Mouse (Mus musculus): ENCODE measurements around the gene Aldoc.

The Aldoc gene

DNA sequence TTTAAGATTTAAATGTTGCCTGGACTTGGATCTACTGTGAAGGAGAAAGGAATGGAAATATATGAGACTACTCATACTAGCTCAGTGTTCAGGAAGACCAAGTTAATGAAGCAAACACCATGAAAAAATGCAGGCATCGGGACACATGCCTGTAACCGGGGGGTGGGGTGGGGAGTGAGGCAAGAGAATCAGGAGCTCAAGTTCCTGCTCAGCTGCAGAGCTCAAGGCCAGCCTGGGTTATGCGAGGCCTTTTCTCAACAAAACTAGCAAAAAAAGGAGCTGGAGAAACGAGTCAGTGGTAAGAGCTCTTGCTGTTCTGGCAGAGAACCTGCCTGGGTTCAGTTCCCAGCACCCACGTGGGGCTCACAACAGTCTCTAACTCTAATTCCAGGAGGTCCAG lies 11.2 kb downstream of the Aldoc start:
- no peak for DNase-seq

DNA sequence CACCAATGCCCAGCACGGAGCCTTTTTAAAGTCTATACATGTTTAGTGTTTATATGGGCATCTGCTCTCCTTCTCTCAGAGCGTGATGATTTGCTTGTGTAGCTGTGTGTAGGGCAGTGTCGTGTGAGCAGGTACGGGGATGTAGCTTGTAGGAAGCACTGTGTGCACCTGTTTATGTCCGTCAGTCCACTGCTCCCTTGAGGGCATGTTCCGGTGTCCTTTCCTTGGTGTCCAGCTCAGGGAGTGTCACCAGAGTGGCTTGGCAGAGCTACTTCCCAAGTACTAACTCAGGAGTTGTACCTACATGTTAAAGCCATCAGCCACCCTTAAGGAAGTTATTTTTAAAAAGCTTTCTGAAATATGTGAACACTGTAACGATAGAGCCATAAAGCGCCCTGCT lies 14.3 kb downstream of the Aldoc start:
- no peak for DNase-seq

DNA sequence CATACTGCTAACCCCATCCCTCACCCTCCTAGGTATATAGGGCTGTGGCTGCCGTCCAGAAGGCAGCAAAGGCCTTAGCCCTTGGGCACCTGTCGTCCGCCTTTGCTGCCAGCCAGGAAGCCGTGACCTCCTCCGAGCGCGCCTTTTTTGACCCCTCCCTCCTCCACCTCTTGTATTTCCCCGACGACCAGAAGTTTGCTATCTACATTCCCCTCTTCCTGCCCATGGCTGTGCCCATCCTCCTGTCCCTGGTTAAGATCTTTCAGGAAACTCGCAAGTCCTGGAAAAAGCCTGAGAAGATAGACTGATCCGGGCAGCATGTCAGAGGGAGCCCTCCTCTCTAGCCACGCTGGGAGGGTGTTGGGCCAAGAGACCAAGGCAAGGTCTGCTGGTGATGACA lies 18.9 kb downstream of the Aldoc start:
- DNase-seq: peak; percentile 89

DNA sequence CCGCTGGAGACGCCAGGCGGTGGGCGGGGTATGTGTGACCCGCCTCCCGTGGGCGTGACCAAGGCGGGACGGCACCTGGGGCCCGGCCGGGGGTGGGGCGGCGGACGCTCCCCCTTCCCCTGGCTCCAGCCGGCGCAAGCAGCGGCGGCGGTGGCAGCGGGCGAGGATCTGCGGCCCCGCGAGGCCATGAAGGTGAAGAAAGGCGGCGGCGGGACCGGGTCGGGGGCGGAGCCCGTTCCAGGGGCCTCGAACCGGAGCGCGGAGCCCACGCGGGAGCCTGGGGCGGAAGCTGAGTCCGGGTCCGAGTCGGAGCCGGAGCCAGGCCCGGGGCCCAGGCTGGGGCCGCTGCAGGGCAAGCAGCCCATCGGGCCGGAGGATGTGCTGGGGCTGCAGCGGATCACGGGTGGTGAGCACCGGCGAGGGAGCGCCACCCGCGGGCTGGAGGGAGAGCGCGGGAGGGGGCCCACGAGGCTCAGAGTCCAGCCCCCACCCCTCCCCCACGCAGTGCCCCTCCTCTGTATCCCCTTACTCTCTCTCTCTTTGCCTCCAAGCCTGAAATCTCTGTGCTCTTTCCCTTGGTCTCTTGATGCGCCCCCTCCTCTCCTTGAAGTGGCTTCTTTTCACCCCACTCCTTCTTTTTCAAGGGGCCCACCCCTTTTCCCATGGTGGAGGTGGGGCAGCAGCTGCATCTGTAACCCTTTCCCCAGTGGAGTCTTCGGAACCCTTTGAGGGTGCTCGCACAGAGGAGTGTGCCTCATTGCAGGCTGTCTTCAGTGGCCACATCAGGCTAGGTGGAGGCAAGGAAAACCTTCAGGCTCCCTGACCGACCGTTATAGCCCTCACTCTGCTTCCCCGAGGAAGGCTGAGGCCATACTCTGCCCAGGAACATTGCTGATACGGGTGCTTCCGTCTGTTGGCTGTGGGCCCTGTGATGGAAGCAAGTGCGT lies 20.9 kb downstream of the Aldoc start, which contains the start of gene Unc119:
Unc119 (plus strand) TSS at position 102 of the 947 bp plus-strand sequence.
- peak; percentile 97 for DNase-seq

DNA sequence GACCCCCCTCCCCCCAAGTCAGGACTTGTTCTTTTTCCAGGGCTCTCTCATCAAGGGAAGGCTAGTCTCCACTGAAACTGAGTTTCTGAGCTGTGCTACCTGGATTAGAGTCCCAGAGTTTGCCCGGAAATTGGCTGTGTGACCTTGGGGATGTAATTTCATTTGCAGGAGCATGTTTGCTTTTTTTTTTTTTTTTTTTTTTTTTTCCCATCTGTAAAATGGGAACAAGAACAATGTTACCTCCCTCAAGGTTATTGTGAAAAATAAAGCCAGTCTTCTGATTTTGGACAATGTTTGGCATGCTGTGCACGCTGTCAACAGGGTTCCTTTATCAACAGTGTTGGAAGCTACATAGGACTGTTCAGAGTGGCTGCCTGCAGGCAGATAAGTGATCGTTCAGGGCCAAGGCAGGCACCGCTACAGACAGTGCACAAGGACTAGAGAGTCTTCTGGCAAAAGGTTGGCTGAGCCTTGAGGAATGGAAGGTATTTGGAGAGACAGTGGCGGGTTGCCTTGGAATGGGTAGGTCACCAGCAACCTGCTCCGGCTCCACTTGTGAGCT lies 21.6 kb downstream of the Aldoc start:
- no peak for DNase-seq

DNA sequence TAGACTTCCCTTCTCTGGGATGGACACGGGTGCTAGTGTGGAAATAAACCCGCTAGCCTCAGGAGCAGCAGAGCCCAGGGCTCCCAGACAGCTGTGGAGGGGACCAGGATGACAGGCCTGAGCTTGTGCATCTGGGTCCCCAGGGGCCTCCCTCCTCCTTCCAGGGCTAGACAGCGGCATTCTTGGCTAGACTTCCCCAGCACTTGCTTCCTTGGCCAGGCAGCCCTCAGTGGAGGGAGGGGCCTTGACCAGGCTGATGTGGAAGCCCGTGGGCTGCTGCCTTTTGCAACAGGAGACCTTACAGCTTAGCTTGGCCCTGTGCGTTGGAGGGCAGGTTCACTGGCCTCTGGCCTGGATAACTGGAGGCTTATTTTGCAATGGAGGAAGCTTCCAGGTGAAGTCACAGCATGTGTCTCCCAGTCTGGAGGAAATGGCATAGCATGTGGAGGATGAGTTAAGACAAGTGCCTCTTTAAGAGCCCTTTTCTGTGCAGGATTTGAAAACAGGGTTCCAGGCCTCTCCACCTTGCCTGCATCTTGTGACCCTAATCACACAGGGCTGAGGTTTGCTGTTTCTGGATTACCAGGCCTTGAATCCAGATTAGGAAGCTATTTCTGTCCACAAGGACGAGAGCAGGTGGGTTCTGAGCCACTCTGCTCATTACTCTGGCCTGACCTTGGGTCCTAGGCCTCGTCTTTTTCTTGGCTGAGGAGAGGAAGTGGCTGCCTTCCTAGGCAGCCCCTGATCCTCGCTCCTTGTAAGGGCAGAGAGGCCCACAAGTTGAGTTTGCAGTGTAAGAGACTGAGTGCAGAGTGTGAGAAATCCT lies 22.3 kb downstream of the Aldoc start:
- peak; percentile 98 for DNase-seq

DNA sequence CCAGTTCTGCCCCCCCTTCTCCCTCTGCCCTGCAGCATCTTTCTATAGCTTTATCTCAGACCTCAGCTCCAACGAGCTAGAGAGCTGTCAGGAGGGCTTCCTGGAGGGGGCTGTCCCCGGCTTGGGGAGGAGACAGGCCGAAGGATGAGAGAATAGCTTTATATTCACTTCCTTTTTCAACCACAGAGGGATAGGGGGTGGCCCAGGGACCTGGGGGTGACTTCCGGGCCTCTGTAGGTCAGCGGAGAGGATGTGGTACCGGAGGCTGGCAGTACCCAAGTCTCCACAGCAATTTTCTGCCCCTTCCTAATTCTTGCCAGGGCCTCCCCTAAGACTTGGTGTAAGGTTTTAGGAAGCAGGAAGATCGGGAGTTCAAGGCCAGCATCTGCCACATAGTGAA lies 23.0 kb downstream of the Aldoc start:
- peak; percentile 96 for DNase-seq

DNA sequence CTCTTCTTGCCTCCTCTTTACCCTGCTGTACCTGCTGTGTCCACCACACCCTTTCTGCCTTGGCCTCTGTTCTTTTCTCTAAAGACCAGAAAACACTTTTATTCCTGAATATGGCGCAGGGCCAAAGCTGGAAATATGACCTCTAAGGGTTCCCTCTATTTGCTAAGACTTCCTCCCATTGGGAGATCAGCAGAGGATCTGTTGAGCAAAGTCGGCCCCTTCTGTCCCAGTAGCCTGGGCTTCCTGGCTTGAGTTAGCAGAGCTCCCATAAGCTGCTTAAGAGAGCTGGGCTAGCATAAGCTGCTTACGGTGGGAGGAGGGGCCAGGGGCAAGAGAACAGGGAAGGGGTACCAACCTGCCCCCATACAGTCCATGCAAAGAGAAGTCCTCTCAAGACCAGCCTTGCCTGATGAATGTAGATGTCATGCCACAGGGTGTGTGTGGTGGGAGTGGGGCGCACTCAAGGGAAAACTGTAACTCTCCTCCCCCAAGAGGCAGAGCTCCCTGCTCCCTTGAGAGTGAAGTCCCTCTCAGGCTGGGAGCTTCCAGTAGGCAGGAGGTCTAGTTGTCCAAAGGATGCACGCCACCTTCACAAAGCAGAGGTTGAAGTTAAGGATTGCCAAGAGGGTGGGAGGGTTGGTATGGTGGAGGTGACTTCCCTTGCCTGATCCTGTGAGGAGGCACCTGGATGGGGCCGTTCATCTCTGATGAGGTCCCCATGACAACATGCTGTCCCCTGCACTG lies 23.7 kb downstream of the Aldoc start:
- DNase-seq: peak; percentile 93

DNA sequence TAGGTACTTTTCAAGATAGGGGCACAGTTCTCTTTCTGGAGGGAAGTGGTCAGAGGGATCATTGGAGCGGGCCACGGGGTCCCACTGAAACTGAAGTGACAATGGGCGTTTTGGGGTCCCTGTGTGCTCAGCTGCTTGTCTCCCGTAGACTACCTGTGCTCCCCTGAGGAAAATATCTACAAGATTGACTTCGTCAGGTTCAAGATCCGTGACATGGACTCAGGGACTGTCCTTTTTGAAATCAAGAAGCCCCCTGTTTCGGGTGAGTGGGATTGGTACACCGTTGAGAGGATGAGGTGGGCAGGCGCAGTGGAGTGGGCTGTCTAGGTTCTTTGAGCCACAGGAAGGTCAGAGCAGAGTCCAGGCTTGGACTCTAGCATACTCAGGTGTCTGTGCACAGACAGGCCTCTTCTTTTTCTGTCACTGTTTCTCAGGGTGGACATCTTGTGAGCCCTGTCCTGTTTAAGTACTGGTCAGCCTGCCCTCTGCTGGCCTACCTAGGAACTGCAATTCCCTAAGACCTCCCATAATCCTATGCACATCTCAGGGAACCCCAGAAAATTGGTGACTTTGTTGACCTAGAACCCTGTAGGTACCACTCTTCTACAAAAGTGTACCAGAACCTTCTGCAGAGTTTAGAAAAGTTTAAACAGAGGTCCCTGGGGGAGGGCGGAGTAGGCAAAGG lies 24.4 kb downstream of the Aldoc start:
- DNase-seq: peak; percentile 96

DNA sequence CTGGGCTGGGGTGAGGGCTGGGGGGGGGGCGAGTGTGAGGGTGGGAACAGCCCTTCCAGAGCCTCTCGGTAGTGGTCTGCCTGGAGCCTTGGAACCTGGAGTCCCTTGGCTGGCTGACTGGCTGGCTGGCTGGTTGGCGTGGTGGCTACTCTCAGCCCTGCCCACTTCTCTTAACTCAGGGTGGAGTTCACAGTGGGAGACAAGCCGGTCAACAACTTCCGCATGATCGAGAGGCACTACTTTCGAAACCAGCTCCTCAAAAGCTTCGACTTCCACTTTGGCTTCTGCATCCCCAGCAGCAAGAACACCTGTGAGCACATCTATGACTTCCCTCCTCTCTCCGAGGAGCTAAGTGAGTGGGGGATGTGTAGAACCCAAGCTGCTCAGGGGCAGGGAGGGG lies 25.1 kb downstream of the Aldoc start:
- DNase-seq: peak; percentile 96

DNA sequence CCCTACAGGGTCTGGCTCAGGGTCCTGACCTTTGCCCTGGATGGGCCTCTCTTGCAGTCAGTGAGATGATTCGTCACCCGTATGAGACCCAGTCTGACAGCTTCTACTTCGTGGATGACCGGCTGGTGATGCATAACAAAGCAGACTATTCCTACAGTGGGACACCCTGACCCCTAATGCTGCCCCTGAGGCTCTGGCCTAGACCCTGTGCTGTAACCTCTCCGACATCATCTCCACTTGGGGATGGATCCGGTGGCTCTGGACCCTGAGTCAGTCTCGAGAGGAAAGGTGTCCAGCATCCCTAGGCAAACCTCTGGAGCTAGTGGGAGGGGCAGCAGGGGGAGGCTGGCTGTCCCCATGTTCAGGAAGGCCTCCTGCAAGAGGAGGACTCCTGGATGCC lies 25.7 kb downstream of the Aldoc start:
- peak; percentile 91 for DNase-seq

DNA sequence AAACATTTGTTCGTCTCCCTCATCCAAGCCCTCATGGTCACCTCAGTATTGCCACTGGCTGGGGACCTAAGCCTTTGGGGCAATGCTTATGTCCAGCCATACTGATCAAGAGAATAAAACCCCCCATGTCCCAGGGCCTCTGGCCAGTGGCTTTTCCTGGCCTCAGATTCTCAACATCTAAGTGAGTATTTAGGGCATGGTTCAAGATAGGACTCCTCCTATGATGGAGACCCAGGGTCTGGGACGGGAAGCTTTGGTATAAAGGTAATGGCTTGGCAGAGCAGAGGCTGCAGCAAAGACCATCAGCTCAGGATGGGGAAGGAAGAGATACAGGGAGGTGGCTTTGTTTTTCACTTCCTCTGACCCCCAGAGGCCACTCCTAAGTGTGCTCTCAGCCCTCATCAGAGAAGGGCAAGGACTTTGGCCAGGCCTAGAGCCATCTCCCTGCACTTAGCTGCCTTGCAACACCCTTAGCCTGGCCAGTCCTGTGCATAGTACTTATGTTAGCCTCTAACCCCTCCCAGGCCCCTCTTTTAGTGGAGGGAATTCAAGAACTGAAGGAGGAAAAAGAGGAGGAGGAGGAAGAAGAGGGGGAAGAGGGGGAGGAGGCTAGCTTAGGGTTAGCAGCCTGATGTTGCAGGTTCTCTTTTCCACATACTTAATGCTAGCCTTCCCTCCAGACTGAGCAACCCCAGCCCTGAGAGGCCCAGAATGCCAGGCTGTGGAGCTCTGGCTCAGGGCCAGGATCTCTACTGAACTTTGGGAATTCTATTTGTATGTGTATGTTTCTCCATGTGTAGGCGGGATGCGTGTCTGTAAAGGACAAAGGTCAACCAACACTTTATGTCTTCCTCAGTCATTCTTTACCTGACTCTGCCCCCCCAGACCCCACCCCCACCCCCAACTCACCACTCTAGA lies 26.9 kb downstream of the Aldoc start:
- DNase-seq: peak; percentile 94

DNA sequence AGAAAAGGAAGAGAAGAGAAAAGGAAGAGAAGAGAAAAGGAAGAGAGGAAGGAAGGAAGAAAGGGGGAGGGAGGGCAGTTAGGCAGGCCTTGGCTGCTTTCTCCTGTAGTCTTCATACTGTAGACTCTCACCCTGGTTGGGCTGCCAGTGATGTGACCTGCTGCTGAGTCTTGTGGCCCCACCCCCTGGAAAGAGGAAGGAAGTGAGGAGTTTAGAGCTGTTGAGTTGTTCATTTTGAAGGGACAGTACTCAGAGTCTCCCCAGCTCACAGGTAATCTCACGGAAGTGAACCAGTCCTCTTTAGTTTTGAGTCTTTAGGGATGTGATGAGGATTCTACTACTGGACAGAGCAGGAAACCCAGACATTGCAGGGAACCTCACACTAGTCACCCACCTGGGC lies 30.3 kb downstream of the Aldoc start:
- no peak for DNase-seq

DNA sequence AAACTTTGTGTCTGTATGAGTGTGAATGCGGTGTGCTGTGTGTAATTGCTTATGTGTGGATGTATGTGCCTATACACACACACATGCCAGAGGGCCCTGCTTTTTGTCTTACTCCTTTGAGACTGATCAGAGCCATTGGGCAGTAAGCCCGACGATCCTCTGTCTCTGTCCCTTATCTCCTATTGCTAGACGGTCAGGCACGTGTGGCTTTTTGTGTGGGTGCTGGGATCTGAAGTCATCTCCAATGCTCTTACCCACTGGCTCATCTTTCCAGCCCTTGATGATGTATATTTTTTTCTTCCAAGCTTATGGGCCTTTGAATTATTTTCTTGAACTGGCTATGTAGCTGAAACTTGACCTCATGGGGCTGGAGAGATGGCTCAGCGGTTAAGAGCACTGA lies 32.1 kb downstream of the Aldoc start:
- no peak for DNase-seq

DNA sequence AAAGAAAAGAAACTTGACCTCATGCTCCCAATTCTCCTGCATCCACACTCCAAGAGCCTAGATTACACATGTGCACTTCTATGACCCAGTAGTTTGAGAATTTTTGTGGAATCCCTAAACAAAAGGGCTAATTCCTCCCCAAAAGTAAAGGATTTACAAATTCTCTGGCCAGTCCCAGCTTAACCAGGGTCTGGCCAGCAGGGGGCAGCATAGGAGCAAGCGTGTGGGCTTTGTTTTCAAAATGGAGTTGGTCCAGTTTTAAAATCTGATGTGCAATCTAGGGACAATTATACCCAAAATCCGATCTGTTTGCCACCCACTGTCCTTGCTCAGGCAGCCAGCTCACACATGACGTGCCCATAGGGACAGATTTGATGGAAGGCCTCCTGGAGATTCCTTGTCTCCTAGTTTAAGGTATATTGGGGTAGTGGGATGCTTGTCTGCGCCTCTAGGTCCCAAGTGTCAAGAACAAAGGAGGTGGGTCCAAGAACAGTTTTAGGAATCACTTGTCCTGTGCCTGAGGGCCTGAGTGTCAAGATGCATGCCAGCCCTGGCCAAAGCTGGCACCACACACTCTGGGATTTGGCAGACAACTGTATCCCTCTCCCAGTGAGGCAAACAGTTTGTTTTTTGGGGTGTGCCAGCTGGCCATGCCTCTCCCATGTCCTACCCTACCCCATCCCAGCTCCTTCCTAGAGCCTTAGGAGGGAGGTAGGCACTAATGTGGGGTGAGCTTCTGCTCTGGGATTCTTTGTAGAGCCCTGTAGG lies 32.9 kb downstream of the Aldoc start:
- no peak for DNase-seq

DNA sequence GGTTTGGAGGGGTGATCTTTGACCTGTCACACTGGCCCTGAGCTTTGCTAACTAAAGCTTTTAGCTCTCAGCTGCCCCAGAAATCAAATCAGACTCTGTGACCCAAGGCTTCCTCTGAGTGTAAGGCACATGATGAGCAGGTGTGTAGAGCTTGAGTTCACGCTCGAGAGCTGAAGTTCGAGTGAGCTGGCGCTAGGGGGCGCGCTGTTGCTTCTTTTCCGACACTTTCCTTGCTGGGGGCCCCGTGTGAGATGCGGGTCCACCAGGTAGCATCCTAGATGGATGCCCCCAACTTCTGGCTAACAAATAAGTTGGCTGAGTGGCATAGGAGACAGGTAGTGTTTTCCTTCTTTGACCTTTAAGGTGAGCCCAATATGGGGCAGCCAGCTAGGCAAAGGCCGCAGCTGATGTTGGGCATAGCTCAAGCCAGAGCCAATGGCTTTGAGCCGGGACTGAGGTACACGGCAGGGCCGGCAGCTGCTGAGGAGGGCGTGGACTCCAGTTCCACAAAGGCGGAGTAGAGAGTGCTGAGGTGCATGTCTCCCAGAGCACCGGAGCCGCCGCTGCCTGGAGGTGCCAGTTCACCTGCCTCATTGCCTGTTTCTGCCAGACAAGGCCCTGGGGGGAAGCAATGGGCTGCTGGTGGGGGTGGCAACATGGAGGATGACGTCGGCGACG lies 35.7 kb downstream of the Aldoc start:
- no peak for DNase-seq

DNA sequence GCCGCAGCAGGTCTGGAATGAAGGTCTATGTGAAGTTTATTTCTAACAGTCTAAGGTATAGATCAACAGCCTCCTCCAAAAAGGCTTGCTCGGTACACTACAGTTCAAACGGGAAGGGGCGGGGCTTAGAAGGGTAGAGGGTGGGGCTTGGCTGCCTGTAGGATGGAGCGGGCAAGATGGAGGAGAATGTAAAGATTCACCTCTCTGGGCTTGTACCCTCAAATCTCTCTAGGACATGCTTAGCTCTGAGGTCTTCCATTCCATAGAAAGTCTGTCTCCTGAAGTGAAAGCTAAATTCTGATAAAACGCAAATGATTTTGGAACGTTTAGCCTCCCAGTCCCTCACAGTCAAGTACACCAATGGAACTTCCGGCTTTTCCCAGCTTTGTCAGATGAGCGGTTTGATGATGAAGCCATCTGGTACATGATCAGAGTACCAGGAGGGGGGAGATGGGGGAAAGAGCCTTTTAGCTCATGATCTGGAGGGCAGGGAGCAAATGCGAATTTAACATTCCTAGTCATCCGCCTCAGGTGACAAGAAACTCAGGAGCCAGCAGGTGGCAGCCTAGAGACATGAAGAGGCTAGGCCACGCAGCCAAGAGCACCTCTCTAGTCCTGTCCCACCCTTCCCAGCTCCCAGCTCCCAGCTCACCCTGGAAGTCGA lies 37.5 kb downstream of the Aldoc start:
- peak; percentile 94 for DNase-seq

DNA sequence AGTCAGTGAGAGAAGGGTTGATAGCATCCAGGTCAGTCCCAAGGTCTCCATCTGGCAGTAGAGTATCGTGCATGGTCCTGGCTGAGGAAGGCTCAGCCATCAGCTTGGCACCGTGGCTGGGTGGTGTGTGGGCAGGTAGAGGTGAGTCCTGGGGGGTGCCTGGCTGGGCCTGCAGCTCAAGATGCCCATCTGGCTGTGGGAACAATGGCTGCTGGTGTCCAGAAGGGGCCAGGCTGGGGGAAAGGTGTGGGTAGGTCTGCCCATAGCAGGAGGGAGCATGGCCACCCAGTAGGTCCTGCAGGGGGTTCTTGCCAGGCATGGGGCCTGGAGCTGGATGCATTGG lies 38.0 kb downstream of the Aldoc start:
- DNase-seq: peak; percentile 92
